Mouse (Mus musculus) forebrain, embryonic 12.5 days (tissue): ENCODE results near the gene Ifit2. TPM values are rescaled to one million over a fixed set of nuclear protein-coding genes. Genes with fewer than 3 reads are reported as not detected.
"Not testable (repeated sequence)": the region's sequence is repeated elsewhere in the genome, so short reads cannot be mapped to it uniquely, and the experiment has no call there.

ENCODE experiments used
- ATAC-seq: fragments of 200-750 bp; cut with Nextera tagmentation; 2 replicates; pipeline ENCODE4 v1.8.0; 2017; ENCODE audit warnings: moderate TSS enrichment; ENCODE audit not compliant: low FRiP score
- H3K27ac ChIP-seq: fragments of 300-500 bp; sonication (generic); 2 replicates; pipeline ENCODE4 v1.5.1; 2016; ENCODE audit warnings: mild to moderate bottlenecking
- H3K27me3 ChIP-seq: fragments of 300-500 bp; sonication (generic); 2 replicates; pipeline ENCODE4 v1.6.1; 2016; ENCODE audit warnings: mild to moderate bottlenecking
- H3K36me3 ChIP-seq: fragments of 300-500 bp; sonication (generic); replicated peaks from 2 replicates; pipeline ENCODE4 v1.6.1; 2016; ENCODE audit warnings: mild to moderate bottlenecking
- H3K4me1 ChIP-seq: fragments of 300-500 bp; sonication (generic); 2 replicates; pipeline ENCODE4 v1.6.1; 2016
- H3K4me2 ChIP-seq: fragments of 300-500 bp; sonication (generic); 2 replicates; pipeline ENCODE4 v1.6.1; 2016; ENCODE audit warnings: mild to moderate bottlenecking, moderate library complexity
- H3K4me3 ChIP-seq: fragments of 300-500 bp; sonication (generic); replicated peaks from 2 replicates; pipeline ENCODE4 v1.5.1; 2016; ENCODE audit warnings: mild to moderate bottlenecking
- H3K9ac ChIP-seq: fragments of 300-500 bp; sonication (generic); 2 replicates; pipeline ENCODE4 v1.6.1; 2016; ENCODE audit warnings: mild to moderate bottlenecking
- H3K9me3 ChIP-seq: fragments of 300-500 bp; sonication (generic); 2 replicates; pipeline ENCODE4 v1.6.1; 2016
- WGBS: fragments of 180-500 bp; shearing (Covaris S2); methylation state at CpG from one replicate; pipeline ENCODE4 v1.1.7; 2016; 5-methylcytosine and 5-hydroxymethylcytosine counted together
- polyA plus RNA-seq: library from polyadenylated mRNA; unstranded; fragments of >200 nt; fragmentation: Nextera tagmentation; extraction: Ambion mirVana; gene quantifications from 2 replicates; pipeline ENCODE4 v1.2.1, GENCODE M21; 2016

The Ifit2 gene
- polyA plus RNA-seq, 1 experiment from 2014 or later, result 6.1 TPM

DNA sequence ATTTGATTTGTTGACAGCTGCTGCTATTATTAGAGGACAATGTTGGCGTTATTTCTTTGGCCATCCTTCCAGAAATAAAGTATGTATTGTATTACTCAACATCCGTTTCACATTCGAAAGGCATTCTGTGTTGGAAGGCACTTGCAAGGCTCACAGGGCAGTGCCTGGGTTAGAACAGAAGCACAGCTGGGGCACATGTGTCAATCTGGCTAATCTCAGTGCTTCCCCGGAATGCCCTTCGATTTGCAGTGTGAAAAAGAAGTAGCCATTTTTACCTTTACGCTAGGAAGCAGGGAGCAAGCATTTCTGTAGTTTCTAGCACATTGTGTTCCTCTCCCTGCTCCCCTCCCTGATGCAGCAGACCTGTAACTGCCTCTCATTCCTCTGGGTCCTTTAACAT lies 2.5 kb downstream of the Ifit2 start:
- Histone ChIP-seq H3K4me2 (no peak overlapping the region), H3K36me3 (no peaks in the 10 kb centered on the region), H3K4me3 (no peak overlapping the region), H3K27ac (no peak overlapping the region), H3K27me3 (no peaks in the 10 kb centered on the region), H3K9ac (no peak overlapping the region), H3K9me3 (no peaks in the 10 kb centered on the region), H3K4me1 (no peaks in the 10 kb centered on the region)
- ATAC-seq, result no peak
- 49% methylated on average over 6 of the region's 6 CpGs for WGBS

DNA sequence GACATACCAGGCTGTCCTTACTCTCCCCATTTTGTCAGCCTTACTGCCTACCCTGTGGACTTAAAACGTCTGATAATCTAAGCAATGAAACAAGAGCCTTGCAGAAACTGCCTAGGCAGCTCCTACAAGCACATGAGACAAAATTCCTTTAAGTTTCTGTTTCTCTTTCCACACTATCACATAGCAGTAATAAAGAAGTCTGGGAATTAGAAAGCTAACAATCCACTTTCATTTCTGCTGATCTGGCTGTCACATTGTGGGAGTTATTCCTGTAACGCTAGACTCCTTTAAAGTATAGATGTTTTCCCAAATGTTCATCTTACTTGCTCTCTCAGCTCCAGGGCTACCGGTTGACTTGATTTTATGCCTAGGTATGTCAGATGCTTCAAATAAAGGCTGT lies 3.0 kb downstream of the Ifit2 start:
- H3K27ac ChIP-seq, result no peak overlapping the region
- ATAC-seq, result no peak
- 76% methylated on average over 3 of the region's 3 CpGs for WGBS

GRCm38 (mm10) chr19:34554061-34554460 lies 3.6 kb downstream of the Ifit2 start:
- Histone ChIP-seq H3K4me3 (no peak overlapping the region), H3K9me3 (no peaks in the 10 kb centered on the region), H3K4me1 (no peaks in the 10 kb centered on the region), H3K4me2 (no peak overlapping the region), H3K27ac (no peak overlapping the region), H3K36me3 (no peaks in the 10 kb centered on the region), H3K27me3 (no peaks in the 10 kb centered on the region), H3K9ac (no peak overlapping the region)
- ATAC-seq, result no peak

More for the DNA sequence above, 3.0 kb downstream of the Ifit2 start:
- H3K9ac ChIP-seq, result no peak overlapping the region
- no peak overlapping the region for H3K4me2 ChIP-seq
- H3K9me3 ChIP-seq, result no peaks in the 10 kb centered on the region
- H3K27me3 ChIP-seq, result no peaks in the 10 kb centered on the region
- H3K36me3 ChIP-seq, result no peaks in the 10 kb centered on the region
- no peaks in the 10 kb centered on the region for H3K4me1 ChIP-seq
- H3K4me3 ChIP-seq, result no peak overlapping the region

GRCm38 (mm10) chr19:34556621-34557020 lies 6.1 kb downstream of the Ifit2 start:
- H3K9ac ChIP-seq, result no peak overlapping the region
- H3K36me3 ChIP-seq, result no peaks in the 10 kb centered on the region
- no peak overlapping the region for H3K4me3 ChIP-seq
- H3K4me2 ChIP-seq, result no peak overlapping the region
- no peaks in the 10 kb centered on the region for H3K9me3 ChIP-seq
- 73% methylated on average over 3 of the region's 3 CpGs for WGBS
- ATAC-seq, result no peak
- no peak overlapping the region for H3K27ac ChIP-seq
- no peaks in the 10 kb centered on the region for H3K27me3 ChIP-seq
- H3K4me1 ChIP-seq, result no peaks in the 10 kb centered on the region; the same call in 1 of the 2 replicates

- Histone ChIP-seq H3K4me2 (no peak overlapping the region), H3K27ac (no peak overlapping the region), H3K9ac (no peak overlapping the region), H3K9me3 (no peaks in the 10 kb centered on the region), H3K4me1 (no peaks in the 10 kb centered on the region; the same call in 1 of the 2 replicates), H3K4me3 (no peak overlapping the region), H3K36me3 (no peaks in the 10 kb centered on the region), H3K27me3 (no peaks in the 10 kb centered on the region)
- no peak for ATAC-seq
Observed at GRCm38 (mm10) chr19:34562556-34562955, 12.1 kb downstream of the Ifit2 start.

DNA sequence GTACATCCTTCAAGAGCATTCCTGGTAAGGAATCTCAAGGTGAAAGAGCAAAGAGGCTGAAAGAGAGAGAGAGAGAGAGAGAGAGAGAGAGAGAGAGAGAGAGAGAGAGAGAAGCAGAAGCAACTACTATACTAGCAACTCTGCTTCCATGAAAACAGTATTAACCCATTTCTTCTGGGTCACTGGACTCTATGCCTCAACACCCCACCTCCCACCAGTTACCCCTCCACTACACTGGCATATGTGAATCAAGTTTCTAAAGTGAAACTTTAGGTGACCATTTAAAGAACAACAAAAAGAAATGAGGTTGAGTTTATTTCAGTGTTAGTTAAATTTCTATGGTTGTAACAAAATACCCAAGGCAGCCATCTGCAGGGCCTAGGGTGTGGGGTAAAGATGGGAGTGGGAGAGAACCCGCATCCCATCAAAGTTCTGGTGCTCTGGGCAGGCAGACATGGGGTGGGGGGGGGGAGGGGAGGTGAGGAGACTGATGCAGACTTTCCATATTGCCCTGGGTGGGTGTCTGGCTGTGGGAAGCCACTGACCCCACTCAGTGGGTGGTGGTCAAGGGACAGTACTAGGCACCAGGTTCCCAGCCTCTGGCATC lies 15.8 kb downstream of the Ifit2 start:
- no peak overlapping the region for H3K9ac ChIP-seq
- ATAC-seq, result no peak
- no peak overlapping the region for H3K27ac ChIP-seq
- H3K27me3 ChIP-seq, result no peaks in the 10 kb centered on the region
- no peaks in the 10 kb centered on the region for H3K36me3 ChIP-seq
- WGBS, result 88% methylated on average over 1 of the region's 1 CpGs
- no peaks in the 10 kb centered on the region for H3K4me1 ChIP-seq
- no peaks in the 10 kb centered on the region for H3K9me3 ChIP-seq
- H3K4me2 ChIP-seq, result no peak overlapping the region
- H3K4me3 ChIP-seq, result no peak overlapping the region

- no peak for ATAC-seq
- no peaks in the 10 kb centered on the region for H3K36me3 ChIP-seq
- 85% methylated on average over 7 of the region's 7 CpGs for WGBS
Observed at GRCm38 (mm10) chr19:34568988-34569895, 18.7 kb downstream of the Ifit2 start.

GRCm38 (mm10) chr19:34569896-34570476 lies 19.5 kb downstream of the Ifit2 start:
- no peak overlapping the region for H3K4me2 ChIP-seq

More at GRCm38 (mm10) chr19:34568988-34569895, 18.7 kb downstream of the Ifit2 start:
- Histone ChIP-seq H3K4me3 (no peak overlapping the region), H3K4me2 (no peak overlapping the region), H3K9ac (no peak overlapping the region), H3K9me3 (no peaks in the 10 kb centered on the region), H3K27ac (no peak overlapping the region), H3K27me3 (no peaks in the 10 kb centered on the region), H3K4me1 (no peaks in the 10 kb centered on the region)

DNA sequence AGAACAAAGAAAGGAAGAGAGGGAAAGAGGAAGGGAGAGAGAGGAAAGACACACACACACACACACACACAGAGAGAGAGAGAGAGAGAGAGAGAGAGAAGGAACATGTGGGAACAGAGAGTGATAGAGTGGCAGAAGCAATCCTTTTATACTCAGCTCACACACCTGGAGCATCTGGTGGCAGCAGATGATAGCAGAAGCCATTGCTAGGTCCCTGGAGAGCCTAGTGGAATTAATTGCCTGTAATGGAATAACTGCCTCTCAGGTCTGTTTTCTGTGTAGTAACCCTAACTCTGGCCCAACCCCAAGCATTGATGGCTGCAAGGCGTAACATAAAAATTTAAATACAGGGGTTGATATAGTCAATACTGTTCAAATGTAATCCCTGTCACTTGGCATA lies 20.6 kb downstream of the Ifit2 start:
- no peak for ATAC-seq
- WGBS, result 84% methylated on average over 1 of the region's 1 CpGs
- no peaks in the 10 kb centered on the region for H3K36me3 ChIP-seq

More at GRCm38 (mm10) chr19:34569896-34570476, 19.5 kb downstream of the Ifit2 start:
- Histone ChIP-seq H3K4me3 (no peak overlapping the region), H3K4me1 (no peaks in the 10 kb centered on the region), H3K27me3 (no peaks in the 10 kb centered on the region), H3K36me3 (no peaks in the 10 kb centered on the region), H3K9me3 (no peaks in the 10 kb centered on the region), H3K27ac (no peak overlapping the region), H3K9ac (no peak overlapping the region)
- ATAC-seq, result no peak
- 83% methylated on average over 4 of the region's 4 CpGs for WGBS

GRCm38 (mm10) chr19:34573650-34574049 lies 23.2 kb downstream of the Ifit2 start:
- H3K9ac ChIP-seq, result no peak overlapping the region
- no peaks in the 10 kb centered on the region for H3K36me3 ChIP-seq
- no peaks in the 10 kb centered on the region for H3K4me1 ChIP-seq
- no peak overlapping the region for H3K27ac ChIP-seq
- WGBS, result 89% methylated on average over 5 of the region's 5 CpGs
- H3K27me3 ChIP-seq, result no peaks in the 10 kb centered on the region
- H3K4me2 ChIP-seq, result no peak overlapping the region
- no peaks in the 10 kb centered on the region for H3K9me3 ChIP-seq
- ATAC-seq, result no peak
- no peak overlapping the region for H3K4me3 ChIP-seq

More for the DNA sequence above, 20.6 kb downstream of the Ifit2 start:
- no peaks in the 10 kb centered on the region for H3K9me3 ChIP-seq
- no peak overlapping the region for H3K4me2 ChIP-seq
- no peaks in the 10 kb centered on the region for H3K27me3 ChIP-seq
- H3K27ac ChIP-seq, result no peak overlapping the region
- no peak overlapping the region for H3K4me3 ChIP-seq
- H3K4me1 ChIP-seq, result no peaks in the 10 kb centered on the region
- H3K9ac ChIP-seq, result no peak overlapping the region

- no peak for ATAC-seq
- Histone ChIP-seq H3K27me3 (no peaks in the 10 kb centered on the region), H3K9me3 (no peaks in the 10 kb centered on the region), H3K4me1 (no peaks in the 10 kb centered on the region), H3K27ac (no peak overlapping the region), H3K9ac (no peak overlapping the region), H3K36me3 (no peaks in the 10 kb centered on the region), H3K4me2 (no peak overlapping the region), H3K4me3 (no peak overlapping the region)
- 77% methylated on average over 1 of the region's 1 CpGs for WGBS
Observed at GRCm38 (mm10) chr19:34577121-34577520, 26.6 kb downstream of the Ifit2 start.

- not testable (repeated sequence) for H3K27ac ChIP-seq, H3K27me3 ChIP-seq, H3K9me3 ChIP-seq, H3K4me2 ChIP-seq, H3K9ac ChIP-seq, H3K4me1 ChIP-seq, ATAC-seq, H3K4me3 ChIP-seq, H3K36me3 ChIP-seq
- 91% methylated on average over 2 of the region's 2 CpGs for WGBS
Observed at GRCm38 (mm10) chr19:34582696-34583095, 32.2 kb downstream of the Ifit2 start.
